Mouse (Mus musculus) G1E (cell line): ENCODE data around the gene Rpap3. TPM values are rescaled to one million over a fixed set of nuclear protein-coding genes. Genes with fewer than 3 reads are reported as not detected.

ENCODE experiments used
- ATAC-seq: 2 replicates; pipeline ENCODE4 v1.8.0; 2016; ENCODE audit warnings: mild to moderate bottlenecking; ENCODE audit not compliant: insufficient number of reproducible peaks, poor library complexity, low FRiP score, severe bottlenecking; ENCODE audit errors: extremely low read depth
- DNase-seq: peaks from one replicate; pipeline ENCODE4 v3.0.0; 2012; ENCODE audit warnings: low spot score
- H3K27me3 ChIP-seq: 2 replicates; pipeline ENCODE4 v1.6.1; 2012; ENCODE audit warnings: mild to moderate bottlenecking, low read length, inconsistent platforms; ENCODE audit not compliant: insufficient read depth
- H3K36me3 ChIP-seq: replicated peaks from 2 replicates; pipeline ENCODE3; 2012; ENCODE audit warnings: mild to moderate bottlenecking, inconsistent platforms
- H3K4me1 ChIP-seq: 2 replicates; pipeline ENCODE4 v1.6.1; 2012; ENCODE audit warnings: low read depth, low read length, inconsistent platforms, mixed read lengths; ENCODE audit not compliant: insufficient read depth
- H3K4me3 ChIP-seq: 2 replicates; pipeline ENCODE4 v1.5.1; 2012; ENCODE audit warnings: low read depth, mild to moderate bottlenecking, inconsistent platforms, low read length, moderate library complexity, mixed read lengths
- H3K9me3 ChIP-seq: replicated peaks from 2 replicates; pipeline ENCODE4 v1.6.1; 2012; ENCODE audit warnings: inconsistent platforms
- CTCF ChIP-seq: IDR thresholded peaks from 2 replicates; pipeline ENCODE4 v1.5.1; 2012; ENCODE audit warnings: low read depth, low read length, inconsistent platforms, mixed read lengths
- GATA1 ChIP-seq: IDR thresholded peaks from 2 replicates; pipeline ENCODE4 v1.6.1; 2012; ENCODE audit warnings: borderline replicate concordance, low read length, inconsistent platforms, mixed read lengths
- GATA2 ChIP-seq: IDR thresholded peaks from 2 replicates; pipeline ENCODE4 v1.6.1; 2012; ENCODE audit warnings: low read depth, low read length, inconsistent platforms, borderline replicate concordance
- POLR2AphosphoS5 ChIP-seq: IDR thresholded peaks from 2 replicates; pipeline ENCODE4 v1.6.1; 2012; ENCODE audit warnings: low read depth, low read length, inconsistent platforms; ENCODE audit not compliant: insufficient replicate concordance
- TAL1 ChIP-seq: conservative IDR thresholded peaks from 2 replicates; pipeline ENCODE4 v1.6.1; 2012; ENCODE audit warnings: low read depth, low read length, inconsistent platforms, mixed read lengths
- polyA plus RNA-seq: library from polyadenylated mRNA; stranded (reverse); fragments of >175 nt; gene quantifications from 2 replicates; pipeline ENCODE4 v1.2.3, GENCODE M21; 2012
- total RNA-seq, 2 experiments: library from RNA; stranded (forward) in 1 of 2; stranded (reverse) in 1 of 2; fragments of 200-1000 nt in 1 of 2; fragments of >200 nt in 1 of 2; fragmentation: Nextera tagmentation in 1 of 2; gene quantifications; 2 replicates each; pipeline ENCODE4 v1.2.3; 2014 to 2017

The Rpap3 gene
- total and polyA plus RNA-seq, 3 experiments: 19.8 to 37.8 (median 21.6) TPM

DNA sequence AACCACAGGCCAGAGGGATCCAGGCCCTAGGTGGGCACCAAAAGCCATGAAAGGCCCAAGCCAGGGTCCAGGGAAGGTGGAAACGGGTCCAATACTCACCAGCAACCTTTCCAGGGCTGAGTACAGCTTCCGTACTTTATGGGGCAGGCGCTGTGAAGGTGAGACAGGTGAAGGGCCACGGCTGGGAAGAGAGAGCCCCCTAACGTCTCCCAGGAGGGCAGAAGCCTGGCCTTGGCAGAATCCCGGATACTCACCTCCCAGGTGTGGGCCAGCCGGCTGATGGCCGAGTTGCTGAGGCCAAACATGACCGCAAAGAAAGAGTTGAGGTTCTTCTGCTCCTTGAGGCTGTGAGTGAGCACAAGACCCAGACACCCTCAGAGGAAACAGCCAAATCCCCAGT lies 43.8 kb upstream of the Rpap3 start:
- Histone ChIP-seq H3K9me3 (no peaks in the 10 kb centered on the region), H3K4me1 (peaks cover 33% of the 10 kb centered on the region)
- TF ChIP-seq TAL1 (no peak), CTCF (no peak), POLR2AphosphoS5 (no peak), GATA1 (no peak)

DNA sequence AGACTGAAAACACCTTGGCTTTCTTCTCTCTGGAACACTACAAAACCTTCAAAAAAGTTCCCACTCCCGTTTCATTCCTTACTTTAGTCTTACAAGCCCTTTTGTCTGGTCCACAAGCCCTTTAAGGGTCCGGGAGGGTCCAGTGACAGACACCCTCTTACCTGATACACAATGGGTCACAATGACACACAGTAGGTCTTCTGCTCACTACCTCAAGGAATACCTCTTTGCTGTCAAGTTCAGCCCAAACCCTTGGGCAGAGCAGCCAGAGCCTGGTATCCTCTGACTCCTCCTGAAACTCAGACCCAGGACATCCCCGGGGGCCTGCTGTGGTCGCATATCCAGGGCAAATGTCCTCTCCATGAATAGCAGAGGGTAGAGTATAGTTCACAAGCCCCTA lies 43.3 kb upstream of the Rpap3 start:
- no peaks in the 10 kb centered on the region for H3K9me3 ChIP-seq
- TF ChIP-seq POLR2AphosphoS5 (no peak), GATA2 (no peak), CTCF (no peak), TAL1 (no peak), GATA1 (no peak)
- ATAC-seq: no peak
- peaks cover 27% of the 10 kb centered on the region for H3K36me3 ChIP-seq
- no peak for DNase-seq
- peaks cover 37% of the 10 kb centered on the region for H3K4me1 ChIP-seq
- H3K4me3 ChIP-seq: no peak overlapping the region
- H3K27me3 ChIP-seq: peaks cover 34% of the 10 kb centered on the region; the same call in 1 of the 2 replicates

More for the DNA sequence above, 43.8 kb upstream of the Rpap3 start:
- DNase-seq: no peak
- peaks cover 24% of the 10 kb centered on the region for H3K36me3 ChIP-seq
- no peak for ATAC-seq
- peaks cover 34% of the 10 kb centered on the region; the same call in 1 of the 2 replicates for H3K27me3 ChIP-seq
- H3K4me3 ChIP-seq: no peak overlapping the region

GRCm38 (mm10) chr15:97748309-97748708 lies 42.7 kb upstream of the Rpap3 start:
- ATAC-seq: no peak
- TF ChIP-seq GATA2 (no peak), POLR2AphosphoS5 (no peak), GATA1 (no peak), TAL1 (no peak), CTCF (no peak)
- Histone ChIP-seq H3K4me1 (peaks cover 40% of the 10 kb centered on the region), H3K4me3 (no peak overlapping the region; the same call in 1 of the 2 replicates), H3K36me3 (peaks cover 33% of the 10 kb centered on the region), H3K9me3 (no peaks in the 10 kb centered on the region), H3K27me3 (peaks cover 35% of the 10 kb centered on the region; the same call in 1 of the 2 replicates)
- no peak for DNase-seq

DNA sequence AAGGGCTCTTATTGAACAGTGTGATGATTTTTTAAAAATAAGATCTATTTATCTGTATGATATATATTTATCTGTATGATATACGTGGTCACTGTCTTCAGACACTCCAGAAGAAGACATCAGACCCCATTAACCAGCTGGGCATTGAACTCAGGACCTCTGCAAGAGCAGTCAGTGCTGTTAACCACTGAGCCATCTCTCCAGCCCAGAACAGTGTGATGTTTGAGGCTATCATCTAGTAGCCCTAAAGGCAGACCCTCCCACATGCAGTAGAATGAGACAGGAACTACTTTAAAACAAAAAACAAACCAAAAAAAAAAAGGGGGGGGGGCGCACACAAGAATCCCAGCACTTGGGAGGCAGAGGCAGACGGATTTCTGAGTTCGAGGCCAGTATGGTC lies 41.9 kb upstream of the Rpap3 start:
- TF ChIP-seq GATA1: no peak
- no peak for TF ChIP-seq TAL1
- no peak for TF ChIP-seq CTCF
- no peak for TF ChIP-seq POLR2AphosphoS5
- no peak for TF ChIP-seq GATA2
- DNase-seq: no peak
- no peak for ATAC-seq
- Histone ChIP-seq H3K9me3 (no peaks in the 10 kb centered on the region), H3K36me3 (peaks cover 36% of the 10 kb centered on the region), H3K4me1 (peaks cover 40% of the 10 kb centered on the region), H3K27me3 (peaks cover 40% of the 10 kb centered on the region; the same call in 1 of the 2 replicates), H3K4me3 (no peak overlapping the region)

DNA sequence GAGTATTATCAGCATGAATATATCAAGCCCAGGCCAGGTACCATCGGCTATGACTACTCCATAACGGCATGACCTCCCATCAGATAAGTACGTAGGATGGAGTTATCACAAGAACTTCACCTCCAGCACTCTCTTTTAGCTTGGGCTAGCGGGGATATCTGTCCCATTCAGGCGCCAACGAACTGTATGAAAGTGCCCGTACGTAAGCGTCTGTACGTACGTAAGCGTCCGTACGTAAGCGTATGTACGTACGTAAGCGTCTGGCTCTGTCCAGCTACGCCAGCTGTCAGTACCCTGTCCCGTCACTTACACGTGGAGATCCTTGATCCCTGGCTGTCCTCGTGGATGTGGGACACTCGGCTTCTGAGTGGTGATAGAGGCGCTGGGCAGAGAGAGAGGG lies 41.1 kb upstream of the Rpap3 start:
- peaks cover 40% of the 10 kb centered on the region for H3K4me1 ChIP-seq
- DNase-seq: no peak
- no peak for ATAC-seq
- peaks cover 40% of the 10 kb centered on the region; the same call in 1 of the 2 replicates for H3K27me3 ChIP-seq
- H3K9me3 ChIP-seq: no peaks in the 10 kb centered on the region
- TF ChIP-seq POLR2AphosphoS5: no peak
- TF ChIP-seq GATA1: no peak
- no peak for TF ChIP-seq GATA2
- no peak for TF ChIP-seq TAL1
- TF ChIP-seq CTCF: no peak
- peaks cover 36% of the 10 kb centered on the region for H3K36me3 ChIP-seq
- no peak overlapping the region for H3K4me3 ChIP-seq

DNA sequence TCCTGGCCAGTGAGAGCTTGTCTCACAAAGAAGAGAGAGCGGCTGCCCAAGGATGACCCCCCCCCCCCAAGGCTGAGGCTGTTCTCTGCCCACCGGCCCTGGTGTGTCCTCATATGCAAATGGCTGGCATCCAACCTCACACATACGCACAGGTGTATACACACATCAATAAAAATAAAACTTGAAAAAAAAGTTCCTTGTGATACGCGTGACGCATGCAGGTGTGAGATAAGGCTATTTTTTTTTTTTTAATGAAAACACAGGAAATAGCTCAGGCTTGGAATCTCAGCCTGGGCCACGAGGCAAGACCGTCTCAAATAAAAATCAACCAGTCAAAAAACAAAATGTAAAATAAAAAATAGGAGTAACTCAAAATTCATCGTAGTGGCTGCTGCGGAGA lies 40.7 kb upstream of the Rpap3 start:
- Histone ChIP-seq H3K4me1 (peaks cover 40% of the 10 kb centered on the region), H3K4me3 (no peak overlapping the region), H3K9me3 (no peaks in the 10 kb centered on the region), H3K36me3 (peaks cover 36% of the 10 kb centered on the region), H3K27me3 (peaks cover 40% of the 10 kb centered on the region; the same call in 1 of the 2 replicates)
- ATAC-seq: no peak
- no peak for TF ChIP-seq TAL1
- TF ChIP-seq POLR2AphosphoS5: no peak
- no peak for TF ChIP-seq GATA1
- TF ChIP-seq CTCF: no peak
- TF ChIP-seq GATA2: no peak
- DNase-seq: no peak
